Mouse (Mus musculus): ENCODE data around the gene Sulf2. TPM values are rescaled to one million over a fixed set of nuclear protein-coding genes. Genes with fewer than 3 reads are reported as not detected.

Gene Sulf2
- total RNA-seq, 2 experiments from 2014 or later, result 25.7 to 30.3 TPM

- DNase-seq, result no peak
Measured at GRCm38 (mm10) chr2:166116704-166117103, 38.8 kb downstream of the Sulf2 start.

GRCm38 (mm10) chr2:166116278-166116608 is 39.2 kb downstream of the Sulf2 start:
- DNase-seq, result no peak

GRCm38 (mm10) chr2:166115571-166116277 is 39.7 kb downstream of the Sulf2 start:
- peak; percentile 55 for DNase-seq

GRCm38 (mm10) chr2:166112986-166113385 is 42.5 kb downstream of the Sulf2 start:
- no peak for DNase-seq

- DNase-seq, result no peak
Measured at GRCm38 (mm10) chr2:166111831-166112250, 43.6 kb downstream of the Sulf2 start.

- DNase-seq, result no peak
Measured at GRCm38 (mm10) chr2:166111238-166111637, 44.2 kb downstream of the Sulf2 start.

GRCm38 (mm10) chr2:166110764-166111163 is 44.7 kb downstream of the Sulf2 start:
- no peak for DNase-seq

- peak; percentile 90 for DNase-seq
Measured at GRCm38 (mm10) chr2:166108326-166108725, 47.1 kb downstream of the Sulf2 start.

- no peak for DNase-seq
Measured at GRCm38 (mm10) chr2:166107911-166108310, 47.6 kb downstream of the Sulf2 start.

GRCm38 (mm10) chr2:166106631-166107030 is 48.8 kb downstream of the Sulf2 start:
- no peak for DNase-seq

GRCm38 (mm10) chr2:166105911-166106310 is 49.6 kb downstream of the Sulf2 start:
- no peak for DNase-seq

GRCm38 (mm10) chr2:166102893-166103292 is 52.6 kb downstream of the Sulf2 start:
- DNase-seq, result no peak

- no peak for DNase-seq
Measured at GRCm38 (mm10) chr2:166100309-166101262, 54.9 kb downstream of the Sulf2 start.

- DNase-seq, result no peak
Measured at GRCm38 (mm10) chr2:166098292-166098933, 57.0 kb downstream of the Sulf2 start.

GRCm38 (mm10) chr2:166097443-166098291 is 57.8 kb downstream of the Sulf2 start:
- no peak for DNase-seq

GRCm38 (mm10) chr2:166096834-166097233 is 58.6 kb downstream of the Sulf2 start:
- no peak for DNase-seq

- no peak for DNase-seq
Measured at GRCm38 (mm10) chr2:166096300-166096699, 59.2 kb downstream of the Sulf2 start.

GRCm38 (mm10) chr2:166092412-166092811 is 63.1 kb downstream of the Sulf2 start:
- DNase-seq, result no peak

- no peak for DNase-seq
Measured at GRCm38 (mm10) chr2:166091599-166091998, 63.9 kb downstream of the Sulf2 start.

- no peak for DNase-seq
Measured at GRCm38 (mm10) chr2:166090131-166090581, 65.3 kb downstream of the Sulf2 start.

GRCm38 (mm10) chr2:166088991-166089390 is 66.5 kb downstream of the Sulf2 start:
- DNase-seq, result no peak
